Mouse (Mus musculus) embryonic facial prominence, embryonic 14.5 days (tissue): Measurements from ENCODE around the gene Bcl11b. TPM values are rescaled to one million over a fixed set of nuclear protein-coding genes. Genes with fewer than 3 reads are reported as not detected.

Experiments used
- ATAC-seq: fragments of 200-750 bp; cut with Nextera tagmentation; 2 replicates; pipeline ENCODE4 v1.8.0; 2017; ENCODE audit warnings: low read depth, moderate number of reproducible peaks, moderate TSS enrichment
- DNase-seq: peaks from one replicate; pipeline ENCODE4 v3.0.0-alpha.2; 2015; ENCODE audit warnings: low spot score
- H3K27ac ChIP-seq: fragments of 300-500 bp; sonication (generic); replicated peaks from 2 replicates; pipeline ENCODE4 v1.5.1; 2014; ENCODE audit warnings: low read depth, mild to moderate bottlenecking, low read length, moderate library complexity
- H3K27me3 ChIP-seq: fragments of 300-500 bp; sonication (generic); replicated peaks from 2 replicates; pipeline ENCODE4 v1.6.1; 2014; ENCODE audit warnings: low read length; ENCODE audit not compliant: control insufficient read depth, insufficient read depth
- H3K36me3 ChIP-seq: fragments of 300-500 bp; sonication (generic); 2 replicates; pipeline ENCODE4 v1.6.1; 2014; ENCODE audit warnings: low read length, mixed read lengths; ENCODE audit not compliant: control insufficient read depth, insufficient read depth
- H3K4me1 ChIP-seq: fragments of 300-500 bp; sonication (generic); 2 replicates; pipeline ENCODE4 v1.6.1; 2014; ENCODE audit warnings: antibody characterized with exemption, low read length; ENCODE audit not compliant: control insufficient read depth, insufficient read depth
- H3K4me2 ChIP-seq: fragments of 300-500 bp; sonication (generic); 2 replicates; pipeline ENCODE4 v1.6.1; 2014; ENCODE audit warnings: low read depth, mild to moderate bottlenecking, low read length, moderate library complexity, mixed read lengths
- H3K4me3 ChIP-seq: fragments of 300-500 bp; sonication (generic); 2 replicates; pipeline ENCODE4 v1.5.1; 2014; ENCODE audit warnings: low read depth, mild to moderate bottlenecking, low read length
- H3K9ac ChIP-seq: fragments of 300-500 bp; sonication (generic); 2 replicates; pipeline ENCODE4 v1.6.1; 2014; ENCODE audit warnings: low read depth, mild to moderate bottlenecking, low read length, moderate library complexity, mixed read lengths
- H3K9me3 ChIP-seq: fragments of 300-500 bp; sonication (generic); 2 replicates; pipeline ENCODE4 v1.6.1; 2016; ENCODE audit warnings: low read length; ENCODE audit not compliant: control insufficient read depth
- WGBS: fragments of 180-500 bp; shearing (Covaris S2); extraction: QIAGEN DNeasy Blood & Tissue Kit; methylation state at CpG from one replicate; pipeline ENCODE4 v1.1.7; 2014; 5-methylcytosine and 5-hydroxymethylcytosine counted together
- polyA plus RNA-seq: library from polyadenylated mRNA; unstranded; fragments of >200 nt; fragmentation: Nextera tagmentation; extraction: Ambion mirVana; gene quantifications from 2 replicates; pipeline ENCODE4 v1.2.1, GENCODE M21; 2014

Gene Bcl11b
- polyA plus RNA-seq, 1 experiment from 2014 or later: 16.5 TPM

DNA sequence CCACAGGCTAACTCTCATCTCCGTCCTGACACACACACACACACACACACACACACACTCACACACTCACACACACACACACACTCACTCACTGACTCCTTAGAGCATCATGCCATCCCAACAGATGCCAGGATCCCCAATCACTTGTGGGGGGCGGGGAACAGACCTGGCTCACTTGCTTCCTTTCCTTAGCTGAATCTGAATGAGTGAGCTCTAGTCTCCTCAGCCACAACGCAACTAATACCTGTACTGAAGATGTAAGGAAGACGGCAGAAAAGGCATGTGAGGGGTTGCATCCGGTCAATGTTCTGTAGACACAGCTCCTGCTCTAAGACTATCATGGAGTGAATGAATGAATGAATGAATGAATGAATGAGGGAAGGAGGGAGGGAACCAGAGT is 71.9 kb downstream of the Bcl11b start:
- DNase-seq: no peak
- Histone ChIP-seq H3K4me3 (no peak overlapping the region), H3K9me3 (no peaks in the 10 kb centered on the region), H3K27me3 (no peaks in the 10 kb centered on the region), H3K27ac (peak overlapping the region; percentile 77), H3K4me2 (peak overlapping the region; percentile 37), H3K36me3 (no peaks in the 10 kb centered on the region), H3K9ac (no peak overlapping the region), H3K4me1 (peaks cover 57% of the 10 kb centered on the region)
- no peak for ATAC-seq
- 59% methylated on average over 5 of the region's 5 CpGs for WGBS

GRCm38 (mm10) chr12:107930611-107931350 is 72.6 kb downstream of the Bcl11b start:
- DNase-seq (peak; percentile 95), ATAC-seq (peak; percentile 75)
- peaks cover 63% of the 10 kb centered on the region for H3K4me1 ChIP-seq
- H3K27ac ChIP-seq: peak overlapping the region; percentile 77
- peak overlapping the region; percentile 38; the same call in 1 of the 2 replicates for H3K9ac ChIP-seq
- WGBS: 33% methylated on average over 28 of the region's 28 CpGs
- peak overlapping the region; percentile 37 for H3K4me2 ChIP-seq
- no peaks in the 10 kb centered on the region for H3K27me3 ChIP-seq
- no peak overlapping the region for H3K4me3 ChIP-seq
- no peaks in the 10 kb centered on the region for H3K9me3 ChIP-seq
- no peaks in the 10 kb centered on the region for H3K36me3 ChIP-seq

- Histone ChIP-seq H3K27me3 (no peaks in the 10 kb centered on the region), H3K9ac (no peak overlapping the region), H3K4me3 (no peak overlapping the region), H3K4me2 (0 out of 2 replicates have a peak overlapping the region, but pooled peaks have one; percentile 16), H3K27ac (no peak overlapping the region), H3K4me1 (peaks cover 64% of the 10 kb centered on the region), H3K36me3 (no peaks in the 10 kb centered on the region), H3K9me3 (no peaks in the 10 kb centered on the region)
- ATAC-seq (no peak), DNase-seq (no peak)
- WGBS: 64% methylated on average over 7 of the region's 7 CpGs
These were observed 74.5 kb downstream of the Bcl11b start for GRCm38 (mm10) chr12:107928905-107929304.

- no peak overlapping the region for H3K4me3 ChIP-seq
- H3K9me3 ChIP-seq: no peaks in the 10 kb centered on the region
- DNase-seq: no peak
- no peaks in the 10 kb centered on the region for H3K36me3 ChIP-seq
- H3K27ac ChIP-seq: no peak overlapping the region; the same call in 1 of the 2 replicates
- WGBS: 42% methylated on average over 15 of the region's 15 CpGs
- H3K4me1 ChIP-seq: peaks cover 61% of the 10 kb centered on the region
- H3K27me3 ChIP-seq: no peaks in the 10 kb centered on the region
- 0 out of 2 replicates have a peak overlapping the region, but pooled peaks have one; percentile 17 for H3K9ac ChIP-seq
- peak overlapping the region; percentile 16; the same call in 1 of the 2 replicates for H3K4me2 ChIP-seq
- ATAC-seq: no peak
These were observed 74.9 kb downstream of the Bcl11b start for GRCm38 (mm10) chr12:107928464-107928901.

GRCm38 (mm10) chr12:107927961-107928431 is 75.4 kb downstream of the Bcl11b start:
- ATAC-seq: peak; percentile 42
- H3K9ac ChIP-seq: no peak overlapping the region
- no peaks in the 10 kb centered on the region for H3K36me3 ChIP-seq
- H3K27me3 ChIP-seq: no peaks in the 10 kb centered on the region
- peaks cover 61% of the 10 kb centered on the region for H3K4me1 ChIP-seq
- H3K9me3 ChIP-seq: no peaks in the 10 kb centered on the region
- 30% methylated on average over 9 of the region's 10 CpGs for WGBS
- no peak overlapping the region; the same call in 1 of the 2 replicates for H3K27ac ChIP-seq
- peak overlapping the region; percentile 16 for H3K4me2 ChIP-seq
- H3K4me3 ChIP-seq: no peak overlapping the region
- peak; percentile 60 for DNase-seq

DNA sequence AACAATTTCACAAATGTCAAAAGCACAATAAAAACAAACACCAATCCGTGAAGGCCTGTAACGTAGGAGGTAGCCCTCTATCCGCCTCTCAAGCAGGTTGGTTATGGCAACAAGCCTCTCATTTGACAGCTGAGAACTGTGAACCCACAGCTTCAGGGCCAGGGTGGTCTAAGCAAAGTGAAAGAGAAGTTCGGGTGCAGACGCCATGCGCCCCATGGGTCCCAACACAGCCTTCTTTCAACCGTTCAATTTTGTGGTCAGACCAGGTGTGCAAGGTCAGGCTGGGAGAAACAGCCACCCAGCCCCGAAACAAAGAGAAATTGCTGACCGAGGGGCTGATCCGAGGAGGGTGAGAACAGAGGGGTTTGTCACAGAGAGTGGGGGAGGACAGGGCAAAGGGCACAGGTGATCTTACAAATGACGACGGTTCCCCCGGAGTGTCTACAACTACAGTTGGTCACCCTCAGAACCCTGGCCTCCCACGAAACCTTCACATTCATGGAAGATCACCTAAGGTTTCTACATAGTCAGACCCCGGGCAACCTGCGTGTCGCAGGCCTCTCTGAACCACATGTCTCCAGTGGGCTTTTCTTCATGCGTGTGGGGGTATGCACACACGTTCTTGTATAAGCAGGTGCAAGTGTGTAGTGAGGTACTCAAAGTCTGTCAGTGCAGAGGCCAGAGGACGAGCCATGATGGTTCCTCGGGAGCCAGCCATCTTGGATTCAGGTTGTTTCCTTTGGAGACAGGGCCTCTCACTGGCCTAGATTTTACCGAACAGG is 77.1 kb downstream of the Bcl11b start:
- Histone ChIP-seq H3K4me3 (no peak overlapping the region), H3K27me3 (no peaks in the 10 kb centered on the region), H3K36me3 (no peaks in the 10 kb centered on the region), H3K4me1 (peaks cover 48% of the 10 kb centered on the region), H3K4me2 (no peak overlapping the region), H3K9ac (no peak overlapping the region), H3K9me3 (no peaks in the 10 kb centered on the region), H3K27ac (no peak overlapping the region)
- ATAC-seq: no peak
- no peak for DNase-seq
- 86% methylated on average over 22 of the region's 22 CpGs for WGBS

GRCm38 (mm10) chr12:107924696-107925095 is 78.7 kb downstream of the Bcl11b start:
- no peaks in the 10 kb centered on the region for H3K9me3 ChIP-seq
- H3K4me2 ChIP-seq: no peak overlapping the region
- no peak overlapping the region for H3K4me3 ChIP-seq
- H3K27me3 ChIP-seq: no peaks in the 10 kb centered on the region
- H3K4me1 ChIP-seq: peaks cover 48% of the 10 kb centered on the region
- H3K36me3 ChIP-seq: no peaks in the 10 kb centered on the region
- WGBS: 87% methylated on average over 4 of the region's 4 CpGs
- DNase-seq (no peak), ATAC-seq (no peak)
- H3K9ac ChIP-seq: no peak overlapping the region
- no peak overlapping the region for H3K27ac ChIP-seq

DNA sequence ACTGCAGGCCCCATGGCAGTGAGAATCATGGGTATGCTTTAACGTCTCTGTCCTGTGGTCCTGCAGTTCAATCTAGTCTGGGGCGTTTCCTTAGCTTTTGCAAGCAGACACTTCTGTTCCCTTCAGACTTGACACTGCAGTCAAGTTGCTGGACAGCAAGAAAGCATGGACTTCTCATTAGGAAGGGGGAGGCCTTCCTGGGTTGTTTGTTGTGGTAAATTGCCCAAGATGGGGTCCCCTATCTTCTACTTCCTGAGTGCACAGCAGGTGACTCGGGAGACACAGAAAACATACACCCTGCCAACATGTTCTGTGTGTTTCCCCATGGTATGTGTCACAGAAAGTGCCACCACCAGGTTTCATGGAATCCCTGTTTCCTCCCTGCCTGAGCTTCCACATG is 79.4 kb downstream of the Bcl11b start:
- DNase-seq (no peak), ATAC-seq (no peak)
- 62% methylated on average over 3 of the region's 3 CpGs for WGBS
- no peaks in the 10 kb centered on the region for H3K27me3 ChIP-seq
- no peaks in the 10 kb centered on the region for H3K36me3 ChIP-seq
- no peak overlapping the region for H3K4me3 ChIP-seq
- no peak overlapping the region for H3K9ac ChIP-seq
- H3K27ac ChIP-seq: no peak overlapping the region
- H3K9me3 ChIP-seq: no peaks in the 10 kb centered on the region
- H3K4me2 ChIP-seq: no peak overlapping the region
- peaks cover 41% of the 10 kb centered on the region for H3K4me1 ChIP-seq
